Mouse (Mus musculus) megakaryocyte, embryonic 14.5 days (primary cell): ENCODE measurements around the gene Itgb7.

Experiments used
- FLI1 ChIP-seq: IDR thresholded peaks from 2 replicates; pipeline ENCODE4 v1.6.1; 2012; ENCODE audit warnings: low read length, inconsistent platforms, mixed read lengths
- GATA1 ChIP-seq: IDR thresholded peaks from 3 replicates; pipeline ENCODE4 v1.6.1; 2012; ENCODE audit warnings: mixed read lengths, low read length, inconsistent platforms, borderline replicate concordance

GRCm38 (mm10) chr15:102215624-102216023, 16.1 kb downstream of the Itgb7 start:
- TF ChIP-seq GATA1 (no peak), FLI1 (no peak)
